8 mouse cellular contexts compared by ENCODE assay signal in genomic region chr3:54357561-54357960, GRCm38 (mm10). TPM values are rescaled to one million over a fixed set of nuclear protein-coding genes. Genes with fewer than 3 reads are reported as not detected.
A peak's percentile ranks its signal among the peaks of the same experiment; 100 is the strongest.
DNase-seq lines count a peak whose midpoint lies in the region; ATAC-seq and TF ChIP-seq lines count a peak whose summit lies in the region.

No protein-coding gene starts in this region.

- peak; percentile 53 for ATAC-seq in common myeloid progenitor, adult 5-6 weeks (replicated peaks; ENCODE audit: low read depth, poor library complexity, severe bottlenecking)
- peak; percentile 66 for ATAC-seq in midbrain, embryonic 15.5 days (replicated peaks)
- no peak for ATAC-seq in inflammation-experienced regulatory T-cells, adult 6 months

- H3K4me2 ChIP-seq in midbrain, embryonic 15.5 days, result no peak overlapping the region

- no peaks in the 10 kb centered on the region for H3K9me3 ChIP-seq in midbrain, embryonic 15.5 days

- DNase-seq in adrenal gland, adult 2 months, result peak; percentile 6
- no peak for DNase-seq in adrenal gland, adult 18-20 months (ENCODE audit: low spot score in 2 of 2)
- DNase-seq in left cerebral cortex, adult 2 months (ENCODE audit: extremely low spot score in 1 of 2, low spot score in 2 of 2), result no peak
- DNase-seq in left cerebral cortex, postnatal 4 days, result no peak
- no peak for DNase-seq in thymus, postnatal 10 days (ENCODE audit: low spot score in 2 of 2)

- 63% methylated on average over 3 of the region's 3 CpGs for WGBS in midbrain, embryonic 15.5 days

- H3K27ac ChIP-seq in left cerebral cortex, adult 2 months, result no peak overlapping the region
- H3K27ac ChIP-seq in midbrain, embryonic 15.5 days, result no peak overlapping the region

- H3K36me3 ChIP-seq in midbrain, embryonic 15.5 days (replicated peaks), result no peaks in the 10 kb centered on the region

- H3K27me3 ChIP-seq in midbrain, embryonic 15.5 days (replicated peaks), result no peaks in the 10 kb centered on the region

- no peak overlapping the region for H3K4me3 ChIP-seq in left cerebral cortex, adult 2 months
- no peak overlapping the region for H3K4me3 ChIP-seq in midbrain, embryonic 15.5 days

- intact Hi-C loops in left cerebral cortex, adult 2 months (cut with DNase I), result loop anchor here (1.0 to 5.0 kb wide), 3 partner anchors 170 to 332 kb away; no protein-coding TSS in a partner anchor
- intact Hi-C loops in left cerebral cortex, postnatal 4 days (cut with DNase I), result loop anchor here (5.0 kb wide), 1 partner anchor 315 kb away; no protein-coding TSS in a partner anchor

- peaks cover 3% of the 10 kb centered on the region; the same call in 1 of the 2 replicates for H3K4me1 ChIP-seq in midbrain, embryonic 15.5 days

- peak; percentile 73 for TF ChIP-seq CTCF in left cerebral cortex, adult 2 months (IDR thresholded peaks at IDR 0.05)

- H3K9ac ChIP-seq in midbrain, embryonic 15.5 days, result no peak overlapping the region

RNA-seq across cellular contexts. Expression of gene Postn, which starts 3.3 kb away (rescaled TPM):
- total RNA-seq in adrenal gland, adult 2 months (2021), result 10 to 100 TPM; 43.2 to 56.7 TPM
- 3.9 and 6.1 TPM in 2 replicates for polyA plus RNA-seq in adrenal gland, adult 2 months (2012; rRNA removed)
- total RNA-seq in adrenal gland, adult 18-20 months (2021), result 10 to 100 TPM; 42.0 to 52.4 TPM
- total RNA-seq in left cerebral cortex, adult 2 months (2021), result 1 to 10 TPM; 3.2 TPM
- total RNA-seq in left cerebral cortex, postnatal 4 days (2021), result 10 to 100 TPM in 1 of 2 experiments, 1 to 10 TPM in 1; 9.6 to 11.3 TPM
- not detected in 2 replicates for total RNA-seq in common myeloid progenitor, adult 5-6 weeks (2017)
- 12.2 and 13.5 TPM in 2 replicates for polyA plus RNA-seq in midbrain, embryonic 15.5 days (2015; fragmentation: Nextera tagmentation; extraction: Ambion mirVana)
- not detected for polyA plus RNA-seq in inflammation-experienced regulatory T-cells, adult 6 months (2017; shearing (Covaris generic))
